Mouse (Mus musculus) megakaryocyte, embryonic 14.5 days (primary cell): Measurements from ENCODE around the gene Kcnmb3.

Experiments
- FLI1 ChIP-seq: IDR thresholded peaks from 2 replicates; pipeline ENCODE4 v1.6.1; 2012; ENCODE audit warnings: low read length, inconsistent platforms, mixed read lengths
- GATA1 ChIP-seq: IDR thresholded peaks from 3 replicates; pipeline ENCODE4 v1.6.1; 2012; ENCODE audit warnings: mixed read lengths, low read length, inconsistent platforms, borderline replicate concordance

DNA sequence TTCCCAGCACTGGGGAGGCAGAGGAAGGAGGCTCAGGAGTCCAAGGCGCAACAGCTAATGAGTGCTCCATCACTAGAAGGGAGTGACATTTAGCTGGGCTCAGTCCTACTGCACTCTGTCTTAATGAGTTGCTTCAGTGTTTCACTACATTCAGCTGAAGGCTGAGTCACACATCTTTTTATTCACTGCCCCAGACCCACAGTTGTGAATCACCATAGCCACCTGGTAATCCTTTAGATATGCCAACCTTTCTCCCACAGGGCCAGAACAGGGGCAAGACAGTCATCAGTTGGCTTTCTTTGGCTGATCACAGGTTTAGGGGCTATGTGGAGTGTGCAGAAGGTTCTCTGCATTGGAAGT is 4.7 kb upstream of the Kcnmb3 start:
- TF ChIP-seq GATA1 (no peak), FLI1 (no peak)
